Mouse (Mus musculus) layer of hippocampus, adult 9-10 months (tissue): ENCODE results near the gene Cend1.

Experiments used
- DNase-seq: peaks from one replicate; pipeline ENCODE4 v3.0.0; 2022; ENCODE audit warnings: low spot score

The Cend1 gene

DNA sequence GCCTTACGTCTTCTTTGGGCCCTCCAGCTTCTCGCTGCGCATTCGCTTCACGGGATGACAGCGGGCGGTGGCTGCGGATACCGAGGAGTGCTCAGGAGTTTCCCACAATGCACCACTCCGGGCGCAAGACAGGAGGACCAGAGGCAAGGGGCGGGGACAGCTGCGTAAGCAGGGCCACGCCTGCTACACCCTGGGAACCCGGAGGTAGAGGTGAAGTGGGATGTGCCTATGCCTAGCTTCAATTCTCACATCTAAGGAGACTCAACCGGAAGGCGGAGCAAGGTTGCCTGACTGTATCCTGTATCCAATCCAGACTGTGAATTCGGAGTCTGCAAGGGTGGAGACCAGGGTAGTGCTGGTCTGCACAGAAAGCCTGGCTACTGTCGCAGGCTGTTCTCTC lies at the start of gene Cend1:
Gene Cend1, minus strand, starts transcription at position 182 of the 400 bp plus-strand sequence.
- DNase-seq = no peak

- DNase-seq = no peak
Observed at GRCm38 (mm10) chr7:141478270-141478748, 49.0 kb upstream of the Cend1 start.

DNA sequence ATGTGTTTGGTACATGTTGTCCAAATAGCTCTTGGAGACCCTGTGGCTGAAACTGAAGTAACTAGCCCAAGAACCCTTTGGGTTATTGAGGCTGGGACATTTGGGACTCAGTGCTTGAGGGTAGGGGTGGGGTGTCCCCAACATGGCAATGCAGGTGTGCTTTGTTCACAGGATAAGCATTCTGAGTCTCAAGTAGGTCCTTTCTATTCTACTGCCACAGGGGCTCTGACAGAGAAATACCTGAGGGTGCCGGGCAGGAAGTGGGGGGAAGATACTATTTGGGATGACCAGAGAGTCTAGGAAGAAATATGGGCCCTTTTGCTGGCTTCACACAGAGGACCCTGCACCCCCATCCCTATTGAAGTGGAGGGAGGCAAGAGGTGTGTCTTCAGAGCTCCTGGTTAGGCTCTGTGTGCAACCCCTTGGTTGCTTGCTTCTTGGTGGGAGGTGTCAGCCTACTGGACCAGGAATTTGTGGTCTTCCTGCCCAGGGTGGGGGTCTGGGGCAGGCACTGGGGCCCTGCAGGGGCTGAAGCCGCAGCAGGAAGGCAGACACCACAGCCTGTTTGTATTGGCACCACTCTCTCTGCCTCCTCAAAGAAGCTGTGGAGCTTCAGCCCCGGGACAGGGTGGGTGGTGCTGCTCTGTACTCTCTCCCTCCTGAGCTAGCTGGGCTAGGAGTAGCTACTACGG lies 48.4 kb upstream of the Cend1 start:
- no peak for DNase-seq

DNA sequence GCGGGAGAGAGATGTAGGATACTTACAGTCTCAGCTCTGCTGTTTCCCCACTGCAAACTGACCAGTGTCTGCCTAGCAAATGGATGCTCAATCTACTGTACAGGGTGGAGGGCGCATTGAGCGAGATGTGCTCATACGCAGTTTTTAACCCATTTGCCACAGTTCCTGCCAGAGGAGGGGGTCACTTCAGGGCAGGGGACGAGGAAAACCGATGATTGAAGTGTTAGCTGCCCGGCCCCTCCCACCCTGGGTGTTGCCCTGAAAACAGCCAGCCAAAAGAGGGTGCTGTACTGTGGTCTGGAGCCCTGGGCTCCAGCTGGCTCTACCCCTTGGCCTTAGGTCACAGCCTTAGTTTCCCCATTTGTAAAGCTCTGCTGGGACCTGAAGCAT lies 47.7 kb upstream of the Cend1 start:
- no peak for DNase-seq

GRCm38 (mm10) chr7:141476226-141476980 lies 47.1 kb upstream of the Cend1 start:
- DNase-seq = no peak

- no peak for DNase-seq
Observed at GRCm38 (mm10) chr7:141475805-141476158, 46.5 kb upstream of the Cend1 start.

GRCm38 (mm10) chr7:141475011-141475804 lies 45.9 kb upstream of the Cend1 start, which contains the start of the genes Polr2l and Tspan4:
Polr2l (minus strand) TSS chr7:141475132.
Tspan4 (plus strand) TSS chr7:141475240.
- no peak for DNase-seq

DNA sequence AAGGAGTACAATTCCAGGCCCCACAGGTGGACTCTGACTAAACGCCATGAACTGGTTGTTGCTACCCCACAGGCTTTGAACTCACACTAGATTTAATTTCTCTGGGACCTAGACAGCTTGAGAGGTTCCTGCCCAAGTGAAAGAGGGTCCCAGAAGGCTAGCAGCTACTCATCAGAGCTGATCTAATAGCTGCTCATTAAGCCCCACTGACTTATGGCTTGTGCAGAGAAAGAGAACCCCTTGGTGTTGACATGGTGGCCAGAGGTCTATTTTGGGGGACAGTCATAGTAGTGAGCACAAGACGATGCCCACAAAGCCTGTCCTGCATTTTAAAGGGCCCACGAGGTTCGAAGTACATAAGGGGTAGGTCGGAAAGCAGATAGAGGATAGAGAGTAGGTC lies 44.9 kb upstream of the Cend1 start:
- no peak for DNase-seq

DNA sequence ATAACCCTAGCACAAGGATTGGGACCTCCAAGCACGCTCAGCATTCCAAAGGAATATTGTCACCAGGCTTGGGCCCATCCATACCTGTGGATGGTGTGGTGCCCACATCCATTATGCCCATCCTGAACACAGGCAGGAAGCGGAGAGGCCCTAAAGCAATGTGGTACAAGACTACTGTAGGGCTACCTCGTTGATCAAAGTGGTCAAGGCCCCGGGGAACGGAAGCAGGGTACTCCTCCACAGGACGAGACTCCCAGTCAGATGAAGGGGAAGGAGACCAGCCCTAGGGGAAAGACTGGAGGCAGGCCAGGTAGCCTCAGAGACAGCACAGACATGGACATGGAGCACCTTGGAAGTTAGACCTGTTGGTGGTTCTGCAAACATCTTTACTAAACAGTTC lies 43.5 kb upstream of the Cend1 start:
- no peak for DNase-seq

GRCm38 (mm10) chr7:141472226-141472625 lies 42.9 kb upstream of the Cend1 start:
- DNase-seq = no peak

DNA sequence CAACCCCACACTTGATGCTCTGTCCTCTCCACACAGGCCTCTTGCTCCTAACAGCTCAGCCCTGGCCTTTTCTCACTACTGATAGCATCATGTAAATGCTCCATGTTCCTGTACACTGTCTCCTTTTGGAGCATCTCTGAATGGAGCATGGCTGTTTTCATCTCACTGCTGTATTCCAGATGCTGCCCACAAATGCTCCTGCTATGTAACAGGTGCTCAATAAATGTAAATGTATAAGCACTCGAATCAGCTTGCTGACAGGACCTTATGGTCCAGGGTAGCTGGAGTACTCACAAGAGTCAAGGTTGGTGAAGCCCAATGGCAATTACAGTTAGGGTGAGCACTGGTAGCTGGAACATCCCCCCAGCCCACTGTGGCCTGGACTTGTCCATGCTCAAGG lies 41.9 kb upstream of the Cend1 start:
- DNase-seq = no peak

- no peak for DNase-seq
Observed at GRCm38 (mm10) chr7:141470637-141470944, 41.3 kb upstream of the Cend1 start.

DNA sequence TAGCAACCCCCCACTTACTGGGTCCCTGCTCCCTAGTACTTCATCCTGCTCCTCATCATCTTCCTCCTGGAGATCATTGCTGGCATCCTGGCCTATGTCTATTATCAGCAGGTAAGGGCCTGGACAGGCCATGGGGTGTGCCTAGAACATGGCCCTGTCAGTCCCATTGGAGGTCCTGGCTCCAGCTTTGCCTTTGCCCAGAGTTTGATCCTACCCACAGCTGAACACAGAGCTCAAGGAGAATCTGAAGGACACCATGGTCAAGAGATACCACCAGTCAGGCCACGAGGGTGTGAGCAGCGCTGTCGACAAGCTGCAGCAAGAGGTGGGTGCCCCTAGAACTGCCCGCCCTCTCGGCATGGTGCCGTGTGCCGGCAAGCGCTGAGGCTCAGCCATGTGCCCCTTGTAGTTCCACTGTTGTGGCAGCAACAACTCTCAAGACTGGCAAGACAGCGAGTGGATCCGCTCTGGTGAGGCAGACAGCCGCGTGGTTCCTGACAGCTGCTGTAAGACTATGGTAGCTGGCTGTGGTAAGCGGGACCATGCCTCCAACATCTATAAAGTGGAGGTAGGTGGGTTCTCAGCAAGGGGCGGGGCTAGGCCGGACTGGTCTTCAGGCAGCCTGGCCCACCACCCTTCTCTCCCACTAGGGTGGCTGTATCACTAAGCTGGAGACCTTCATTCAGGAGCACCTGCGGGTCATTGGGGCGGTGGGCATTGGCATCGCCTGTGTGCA lies 40.8 kb upstream of the Cend1 start:
- no peak for DNase-seq

- no peak for DNase-seq
Observed at GRCm38 (mm10) chr7:141469352-141469751, 40.1 kb upstream of the Cend1 start.

DNA sequence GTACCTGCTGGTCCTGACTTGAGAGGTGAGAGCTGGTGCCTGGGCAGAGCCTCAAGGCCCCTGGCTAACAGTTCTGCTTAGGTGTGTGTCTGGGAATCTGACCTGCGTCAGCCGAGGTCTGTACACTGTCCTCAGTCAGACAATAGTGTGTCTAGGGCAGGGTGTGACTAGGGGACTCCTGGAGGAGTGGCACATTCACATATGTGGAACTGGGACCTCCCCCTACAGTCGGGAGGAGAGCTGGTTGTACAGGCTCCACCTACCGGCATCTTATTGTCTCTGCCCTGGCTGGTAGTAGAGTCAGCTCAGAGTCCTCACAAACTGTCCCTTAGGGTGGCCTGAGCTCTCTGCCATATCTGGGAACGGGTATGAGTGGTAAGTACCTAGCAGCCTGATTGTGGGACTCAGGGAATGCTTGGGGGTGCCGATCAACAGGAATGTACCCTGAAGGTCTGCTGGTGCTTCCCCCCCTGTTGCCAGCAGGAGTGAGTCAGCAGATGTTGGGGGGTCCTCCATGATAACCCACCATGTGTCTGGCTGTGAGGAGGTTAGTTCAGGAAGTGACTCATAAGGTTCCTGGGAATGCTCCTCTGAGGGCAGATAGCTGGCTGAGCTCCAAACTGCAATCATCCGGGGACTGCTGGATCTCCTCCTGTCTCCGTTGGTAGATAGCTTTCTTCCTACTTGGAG lies 39.4 kb upstream of the Cend1 start:
- DNase-seq = no peak

DNA sequence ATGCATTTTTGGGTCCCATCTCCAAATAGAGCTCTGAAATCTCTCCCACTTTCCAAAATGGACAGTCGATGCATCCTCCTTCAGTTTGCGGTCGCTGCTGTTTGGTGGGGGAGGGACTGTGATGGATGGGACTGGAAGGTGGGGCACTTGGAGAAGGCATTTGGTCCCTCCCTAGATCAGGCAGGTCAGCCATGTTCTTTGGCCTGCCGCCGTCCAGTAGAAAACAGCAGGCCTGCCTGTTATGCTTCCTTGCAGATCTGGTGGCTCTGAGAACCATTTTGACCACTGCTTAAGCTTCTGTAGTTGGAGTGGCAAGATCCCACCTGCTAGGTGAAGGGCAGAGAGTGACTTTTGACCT lies 38.9 kb upstream of the Cend1 start:
- no peak for DNase-seq

DNA sequence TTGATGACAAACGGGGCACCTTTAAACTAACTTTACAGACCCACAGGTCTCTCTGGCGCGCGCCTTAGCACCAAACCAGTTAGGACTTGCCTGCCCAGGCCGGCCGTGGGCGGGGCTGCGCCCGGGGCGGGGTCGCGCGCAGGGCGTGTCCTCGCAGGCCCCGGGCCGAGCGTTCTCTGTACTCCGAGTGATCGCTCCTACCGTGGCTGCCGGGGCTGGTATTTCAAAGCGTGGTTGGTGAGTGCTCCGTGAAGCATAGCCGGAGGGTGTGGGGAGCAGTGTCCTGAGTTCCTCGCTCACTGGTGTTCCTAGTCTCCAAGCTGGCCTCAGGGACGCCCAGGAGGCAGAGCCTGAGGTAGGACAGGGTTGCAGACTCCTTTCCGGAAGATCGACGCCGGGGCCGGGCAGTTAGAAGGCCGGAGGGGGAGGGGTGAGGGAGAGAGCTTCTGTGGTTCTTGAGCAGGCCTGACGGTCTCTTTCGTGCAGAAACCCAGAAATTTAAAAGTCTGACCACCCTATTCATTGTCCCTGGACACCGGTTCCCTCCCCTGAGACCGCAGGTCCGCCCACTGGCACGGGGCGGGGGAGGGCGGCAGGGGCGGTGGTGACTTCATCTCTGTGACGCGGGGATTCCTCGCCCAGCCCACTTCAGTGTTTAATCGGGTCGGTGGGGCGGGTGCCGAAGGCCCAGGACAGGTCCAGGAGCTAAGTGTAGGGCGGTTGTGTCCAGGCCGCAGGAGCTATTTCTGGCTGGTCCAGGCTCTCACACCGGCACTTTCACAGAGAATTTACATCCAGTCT lies 38.1 kb upstream of the Cend1 start, which contains the start of gene Cd151:
Gene Cd151, plus strand, starts transcription at position 163 of the 801 bp plus-strand sequence.
- DNase-seq = no peak

DNA sequence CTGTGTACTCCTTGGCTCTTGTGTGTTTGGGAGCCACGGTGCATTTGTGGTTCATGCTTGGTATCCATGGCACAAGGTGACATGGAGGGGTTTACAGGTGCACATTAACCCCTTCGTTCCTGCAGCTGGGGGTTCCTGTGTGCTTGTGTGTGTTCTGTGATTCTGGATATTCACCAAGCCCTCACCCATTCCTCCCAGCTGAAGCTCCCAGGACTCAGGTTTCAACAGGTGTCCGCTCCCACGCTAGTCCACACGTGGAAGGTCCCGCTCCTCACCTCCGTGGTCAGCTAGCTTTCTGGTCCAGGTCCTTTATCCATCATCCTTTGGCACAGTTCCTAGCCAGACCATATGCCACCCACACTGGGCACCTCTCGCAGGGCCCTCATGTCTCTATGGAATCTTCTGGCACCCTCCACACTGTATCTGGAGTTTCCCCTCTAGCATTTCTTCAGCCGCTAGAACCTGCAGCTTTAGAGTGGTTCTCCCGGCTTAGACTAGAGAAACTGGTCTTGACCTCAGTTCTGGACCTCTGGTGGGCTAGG lies 37.4 kb upstream of the Cend1 start:
- no peak for DNase-seq

- DNase-seq = no peak
Observed at GRCm38 (mm10) chr7:141466045-141466394, 36.7 kb upstream of the Cend1 start.

DNA sequence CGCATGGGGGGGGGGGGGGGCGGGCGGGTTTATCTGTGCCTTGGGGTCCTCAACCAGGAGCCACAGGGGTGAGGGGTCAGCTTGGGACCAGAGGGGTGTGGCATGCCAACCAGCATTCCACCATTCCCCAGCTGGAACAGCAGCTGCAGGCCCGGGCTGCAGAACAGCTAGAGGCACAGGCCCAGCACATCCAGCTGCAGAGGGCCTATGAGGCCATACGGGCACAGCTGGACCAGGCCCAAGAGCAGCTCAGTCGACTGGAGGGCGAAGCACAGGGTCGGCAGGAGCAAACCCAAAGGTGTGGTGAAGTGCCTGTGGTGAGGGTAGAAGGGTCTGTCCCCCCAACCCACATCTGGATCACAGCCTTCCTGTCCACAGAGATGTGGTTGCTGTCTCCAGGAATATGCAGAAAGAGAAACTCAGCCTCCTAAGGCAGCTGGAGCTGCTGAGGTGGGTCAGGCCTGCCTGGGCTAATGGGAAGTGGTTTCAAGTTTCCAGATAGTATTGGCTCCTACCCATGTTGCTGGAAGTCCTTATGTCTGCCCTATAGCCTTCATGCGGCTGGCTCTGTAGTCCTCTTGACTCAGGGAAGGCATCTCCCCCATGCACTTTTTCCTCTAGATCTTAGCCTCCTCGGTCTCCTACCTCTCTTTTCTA lies 36.2 kb upstream of the Cend1 start:
- DNase-seq = no peak
